Mouse (Mus musculus): ENCODE measurements around the gene Fcer2a.

DNA sequence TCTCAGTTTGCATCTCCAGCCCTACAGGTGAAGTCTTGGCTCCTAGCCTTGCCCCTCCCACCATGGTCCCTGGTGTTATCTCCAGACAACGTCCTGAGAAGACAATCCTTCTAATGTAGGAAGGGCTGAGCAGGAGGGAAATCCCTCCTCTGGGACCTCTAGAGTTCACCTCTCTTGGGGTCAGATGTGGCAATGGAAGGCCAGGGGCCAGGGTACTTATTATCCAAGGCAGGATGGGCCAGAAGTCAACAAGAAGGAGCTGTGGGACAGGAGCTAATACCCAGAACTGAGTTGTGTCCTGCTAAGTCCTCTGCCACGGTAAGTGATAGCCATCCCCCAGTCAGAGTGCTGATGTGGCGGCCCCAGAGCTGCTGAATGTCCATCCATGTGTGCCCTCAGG lies 38.4 kb downstream of the Fcer2a start, which contains the start of gene Retn:
- TF ChIP-seq CTCF (IDR thresholded peaks at IDR 0.05; ENCODE audit: low read depth) (no peak), EP300 (IDR thresholded peaks at IDR 0.05; ENCODE audit: low read depth) (no peak)

Data from liver, postnatal 0 days (tissue).